Mouse (Mus musculus) bone marrow, adult 2 months (tissue): ENCODE data around the gene H2-Q6.
"Not testable (repeated sequence)": the region's sequence is repeated elsewhere in the genome, so short reads cannot be mapped to it uniquely, and the experiment has no call there.

Source experiments
- CTCF ChIP-seq: fragments of 200-500 bp; IDR thresholded peaks from 2 replicates; pipeline ENCODE4 v1.5.1; 2011; ENCODE audit warnings: low read length, control low read depth; ENCODE audit not compliant: control insufficient read depth, insufficient read depth
- POLR2A ChIP-seq: fragments of 200-500 bp; IDR thresholded peaks from 2 replicates; pipeline ENCODE4 v1.6.1; 2011; ENCODE audit warnings: low read depth, mild to moderate bottlenecking, control low read depth, low read length, borderline replicate concordance; ENCODE audit not compliant: control insufficient read depth

DNA sequence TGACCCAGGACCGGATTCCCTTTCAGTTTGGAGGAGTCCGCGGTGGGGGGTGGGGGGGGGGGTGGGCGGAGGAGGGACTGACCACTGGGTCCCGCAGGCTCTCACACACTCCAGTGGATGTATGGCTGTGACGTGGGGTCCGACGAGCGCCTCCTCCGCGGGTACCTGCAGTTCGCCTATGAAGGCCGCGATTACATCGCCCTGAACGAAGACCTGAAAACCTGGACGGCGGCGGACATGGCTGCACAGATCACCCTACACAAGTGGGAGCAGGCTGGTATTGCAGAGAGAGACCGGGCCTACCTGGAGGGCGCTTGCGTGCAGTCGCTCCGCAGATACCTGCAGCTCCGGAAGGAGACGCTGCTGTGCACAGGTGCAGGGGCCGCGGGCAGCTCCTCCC is 824 bp downstream of the H2-Q6 start:
- TF ChIP-seq CTCF, POLR2A: not testable (repeated sequence)
